Mouse (Mus musculus) midbrain, embryonic 16.5 days (tissue): Measurements from ENCODE around the gene A430033K04Rik. TPM values are rescaled to one million over a fixed set of nuclear protein-coding genes. Genes with fewer than 3 reads are reported as not detected.

Experiments used
- ATAC-seq: fragments of 200-750 bp; cut with Nextera tagmentation; 2 replicates; pipeline ENCODE4 v1.8.0; 2017; ENCODE audit warnings: moderate TSS enrichment
- H3K27ac ChIP-seq: fragments of 300-500 bp; sonication (generic); 2 replicates; pipeline ENCODE4 v1.5.1; 2014; ENCODE audit warnings: mild to moderate bottlenecking, low read length, mixed read lengths
- H3K27me3 ChIP-seq: fragments of 300-500 bp; sonication (generic); 2 replicates; pipeline ENCODE4 v1.6.1; 2014; ENCODE audit warnings: low read depth, low read length, mixed read lengths; ENCODE audit not compliant: control insufficient read depth, insufficient read depth
- H3K36me3 ChIP-seq: fragments of 300-500 bp; sonication (generic); 2 replicates; pipeline ENCODE4 v1.6.1; 2014; ENCODE audit warnings: mild to moderate bottlenecking, low read length, moderate library complexity, mixed read lengths; ENCODE audit not compliant: control insufficient read depth, insufficient read depth
- H3K4me1 ChIP-seq: fragments of 300-500 bp; sonication (generic); 2 replicates; pipeline ENCODE4 v1.6.1; 2014; ENCODE audit warnings: mild to moderate bottlenecking, low read length, mixed read lengths; ENCODE audit not compliant: control insufficient read depth, insufficient read depth
- H3K4me2 ChIP-seq: fragments of 300-500 bp; sonication (generic); 2 replicates; pipeline ENCODE4 v1.6.1; 2014; ENCODE audit warnings: mild to moderate bottlenecking, low read length, mixed read lengths
- H3K4me3 ChIP-seq: fragments of 300-500 bp; sonication (generic); 2 replicates; pipeline ENCODE4 v1.5.1; 2014; ENCODE audit warnings: low read depth, mild to moderate bottlenecking, low read length, moderate library complexity, mixed read lengths
- H3K9ac ChIP-seq: fragments of 300-500 bp; sonication (generic); 2 replicates; pipeline ENCODE4 v1.6.1; 2014; ENCODE audit warnings: low read depth, low read length, mixed read lengths
- H3K9me3 ChIP-seq: fragments of 300-500 bp; sonication (generic); replicated peaks from 2 replicates; pipeline ENCODE4 v1.6.1; 2014; ENCODE audit warnings: mild to moderate bottlenecking, low read length, mixed read lengths; ENCODE audit not compliant: control insufficient read depth, poor library complexity, severe bottlenecking
- WGBS: fragments of 180-500 bp; shearing (Covaris S2); extraction: QIAGEN DNeasy Blood & Tissue Kit; methylation state at CpG from one replicate; pipeline ENCODE4 v1.1.7; 2014; 5-methylcytosine and 5-hydroxymethylcytosine counted together
- polyA plus RNA-seq: library from polyadenylated mRNA; unstranded; fragments of >200 nt; fragmentation: Nextera tagmentation; extraction: Ambion mirVana; gene quantifications from 2 replicates; pipeline ENCODE4 v1.2.1, GENCODE M21; 2015

Gene A430033K04Rik
- polyA plus RNA-seq, 1 experiment from 2014 or later = 25.3 TPM

DNA sequence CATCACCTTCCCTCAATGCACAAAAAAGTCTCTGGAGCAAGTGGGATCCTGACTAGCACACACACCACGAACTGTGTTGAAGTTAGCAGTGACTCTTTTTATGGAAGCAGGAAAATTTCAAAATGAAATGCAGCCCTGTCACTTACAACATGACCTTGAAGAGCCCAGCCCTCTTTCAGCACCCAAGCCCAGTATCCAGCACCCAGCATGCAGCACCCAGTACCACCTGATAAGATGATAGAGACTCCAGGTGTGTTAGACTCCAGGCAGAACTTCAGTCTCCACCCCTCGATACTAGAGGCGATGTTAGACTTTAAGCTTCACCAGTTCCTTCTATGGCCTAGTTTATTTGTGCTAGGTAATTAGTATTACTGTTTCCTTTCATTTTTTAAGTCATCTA is 19.1 kb downstream of the A430033K04Rik start:
- no peak for ATAC-seq
- H3K4me3 ChIP-seq = no peak overlapping the region
- H3K9me3 ChIP-seq = no peaks in the 10 kb centered on the region
- H3K4me2 ChIP-seq = no peak overlapping the region
- H3K4me1 ChIP-seq = no peaks in the 10 kb centered on the region
- no peak overlapping the region for H3K9ac ChIP-seq
- peaks cover 40% of the 10 kb centered on the region for H3K36me3 ChIP-seq
- no peaks in the 10 kb centered on the region for H3K27me3 ChIP-seq
- H3K27ac ChIP-seq = no peak overlapping the region
- WGBS = 100% methylated on average over 3 of the region's 3 CpGs

DNA sequence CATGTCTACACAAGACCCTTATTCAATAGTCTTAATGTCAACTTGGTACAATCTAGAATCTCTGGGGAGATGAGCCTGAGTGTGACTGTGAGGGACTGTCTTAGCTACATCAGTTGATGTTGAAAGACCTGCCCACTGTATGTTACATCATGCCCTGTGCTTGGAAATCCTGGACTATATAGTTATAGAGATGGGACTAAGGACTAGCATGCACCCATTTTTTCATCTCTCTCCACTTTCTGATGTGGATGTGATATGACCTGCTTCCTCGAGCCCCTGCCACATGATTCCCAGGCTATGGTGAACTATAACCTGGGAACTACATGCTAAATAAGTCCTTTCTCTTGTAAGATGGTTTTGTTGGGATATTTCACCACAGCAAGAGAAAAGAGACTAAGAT is 30.3 kb downstream of the A430033K04Rik start:
- no peak for ATAC-seq
- Histone ChIP-seq H3K36me3 (peaks cover 10% of the 10 kb centered on the region), H3K4me3 (no peak overlapping the region), H3K9me3 (no peaks in the 10 kb centered on the region), H3K27me3 (no peaks in the 10 kb centered on the region), H3K9ac (no peak overlapping the region), H3K4me2 (no peak overlapping the region), H3K4me1 (no peaks in the 10 kb centered on the region), H3K27ac (no peak overlapping the region)
- WGBS = 95% methylated on average over 1 of the region's 1 CpGs

DNA sequence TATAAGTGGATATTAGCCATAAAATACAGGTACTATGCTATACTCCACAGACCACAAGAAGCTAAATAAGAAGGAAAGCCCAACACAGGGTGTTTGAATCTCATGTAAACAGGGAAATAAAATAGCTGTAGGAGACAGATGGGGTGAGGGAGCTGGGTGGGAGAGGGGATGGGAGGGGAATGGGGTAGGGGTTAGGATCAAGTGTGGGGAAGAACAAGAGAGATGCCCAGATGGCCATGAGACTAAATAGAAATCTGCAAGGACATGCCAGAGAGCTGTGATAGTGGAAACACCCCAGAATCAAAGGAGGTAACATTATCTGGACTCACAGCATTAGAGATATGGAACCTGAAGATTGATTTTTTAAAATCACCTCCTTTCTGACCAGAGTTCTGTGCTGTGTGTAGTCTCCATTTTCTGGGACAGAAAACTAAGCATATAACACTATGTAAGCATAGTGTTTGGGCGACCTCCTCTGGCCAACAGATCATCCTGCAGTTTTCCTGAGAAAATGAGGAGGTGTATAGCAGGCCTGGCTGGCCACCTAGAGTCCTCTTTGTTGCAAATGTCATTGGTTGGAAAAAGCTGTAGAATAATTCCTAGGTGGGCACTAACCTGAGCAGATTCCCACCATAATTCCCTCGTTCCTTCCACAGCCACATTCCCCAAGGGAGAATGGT is 34.0 kb downstream of the A430033K04Rik start:
- H3K27ac ChIP-seq = no peak overlapping the region

DNA sequence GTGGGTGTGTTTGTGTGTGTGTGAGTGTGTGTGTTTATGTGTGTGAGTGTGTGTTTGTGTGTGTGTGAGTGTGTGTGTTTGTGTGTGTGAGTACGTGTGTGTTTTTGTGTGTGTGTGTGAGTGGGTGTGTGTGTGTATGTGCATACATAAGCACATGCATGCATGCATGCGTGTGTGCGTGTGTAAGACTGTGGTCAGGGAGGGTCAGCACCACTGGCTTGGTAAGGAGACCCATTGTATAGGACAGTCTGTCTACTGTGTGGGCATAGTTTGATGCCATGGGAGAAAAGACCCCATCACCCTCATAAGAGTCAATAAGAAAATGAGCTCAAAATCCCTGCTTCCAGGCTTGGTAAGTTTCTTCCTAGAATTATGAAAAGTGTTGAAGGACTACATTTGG is 34.7 kb downstream of the A430033K04Rik start:
- H3K27ac ChIP-seq = no peak overlapping the region
- H3K27me3 ChIP-seq = no peaks in the 10 kb centered on the region
- H3K9me3 ChIP-seq = no peaks in the 10 kb centered on the region
- H3K4me2 ChIP-seq = no peak overlapping the region
- H3K4me3 ChIP-seq = no peak overlapping the region
- WGBS = 89% methylated on average over 3 of the region's 3 CpGs
- no peaks in the 10 kb centered on the region for H3K36me3 ChIP-seq
- peak; percentile 60; the same call in 1 of the 2 replicates for ATAC-seq
- H3K4me1 ChIP-seq = no peaks in the 10 kb centered on the region
- no peak overlapping the region for H3K9ac ChIP-seq

More for the DNA sequence above, 34.0 kb downstream of the A430033K04Rik start:
- Histone ChIP-seq H3K9ac (no peak overlapping the region), H3K27me3 (no peaks in the 10 kb centered on the region), H3K4me1 (no peaks in the 10 kb centered on the region), H3K4me2 (no peak overlapping the region), H3K4me3 (no peak overlapping the region), H3K9me3 (no peaks in the 10 kb centered on the region), H3K36me3 (no peaks in the 10 kb centered on the region)
- peak; percentile 94 for ATAC-seq
- WGBS = 19% methylated on average over 2 of the region's 2 CpGs

DNA sequence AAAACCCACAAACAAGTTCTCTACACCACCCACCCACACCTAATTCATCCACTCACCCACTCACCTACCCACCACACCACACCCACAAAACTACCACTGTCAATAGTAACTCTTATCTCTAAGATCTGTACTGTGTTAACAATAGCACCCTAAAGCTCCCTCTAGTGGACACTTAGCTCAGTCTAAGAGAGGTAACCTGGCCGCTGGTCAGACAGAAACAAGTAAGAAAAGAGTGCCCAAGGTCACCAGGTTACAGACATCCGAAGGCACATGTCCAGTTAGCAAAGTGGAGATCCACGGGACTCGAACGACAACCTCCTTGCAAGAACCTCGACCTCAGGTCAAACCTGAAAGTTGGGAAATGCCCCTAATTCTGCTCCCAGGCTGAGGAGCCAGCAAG is 35.2 kb downstream of the A430033K04Rik start:
- Histone ChIP-seq H3K27ac (no peak overlapping the region), H3K36me3 (no peaks in the 10 kb centered on the region), H3K4me3 (no peak overlapping the region), H3K9ac (no peak overlapping the region), H3K4me1 (no peaks in the 10 kb centered on the region), H3K9me3 (no peaks in the 10 kb centered on the region), H3K4me2 (no peak overlapping the region), H3K27me3 (no peaks in the 10 kb centered on the region)
- 36% methylated on average over 6 of the region's 6 CpGs for WGBS
- ATAC-seq = peak; percentile 51

DNA sequence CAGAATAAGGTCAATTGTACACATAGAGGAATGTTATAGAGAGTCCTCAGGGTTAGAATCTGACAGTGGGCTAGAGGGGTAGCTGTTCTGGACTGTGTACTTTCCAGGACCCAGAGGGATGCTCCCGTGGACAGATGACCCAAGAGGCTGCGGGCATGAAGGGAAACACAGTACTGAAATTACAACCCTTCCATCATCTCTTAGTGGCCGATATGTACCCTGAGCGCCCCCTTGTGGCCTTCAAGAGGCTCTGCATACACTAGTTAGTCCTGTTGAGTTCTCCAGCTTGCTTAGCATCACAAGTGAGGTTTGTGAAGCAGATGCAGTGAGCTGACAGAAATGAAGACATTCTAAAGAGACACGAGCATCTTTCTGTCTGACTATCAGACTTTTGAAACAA is 36.3 kb downstream of the A430033K04Rik start:
- Histone ChIP-seq H3K4me2 (no peak overlapping the region), H3K4me3 (no peak overlapping the region), H3K36me3 (no peaks in the 10 kb centered on the region), H3K27me3 (no peaks in the 10 kb centered on the region), H3K9me3 (no peaks in the 10 kb centered on the region), H3K4me1 (no peaks in the 10 kb centered on the region), H3K9ac (no peak overlapping the region), H3K27ac (no peak overlapping the region)
- ATAC-seq = no peak
- 9% methylated on average over 5 of the region's 5 CpGs for WGBS

DNA sequence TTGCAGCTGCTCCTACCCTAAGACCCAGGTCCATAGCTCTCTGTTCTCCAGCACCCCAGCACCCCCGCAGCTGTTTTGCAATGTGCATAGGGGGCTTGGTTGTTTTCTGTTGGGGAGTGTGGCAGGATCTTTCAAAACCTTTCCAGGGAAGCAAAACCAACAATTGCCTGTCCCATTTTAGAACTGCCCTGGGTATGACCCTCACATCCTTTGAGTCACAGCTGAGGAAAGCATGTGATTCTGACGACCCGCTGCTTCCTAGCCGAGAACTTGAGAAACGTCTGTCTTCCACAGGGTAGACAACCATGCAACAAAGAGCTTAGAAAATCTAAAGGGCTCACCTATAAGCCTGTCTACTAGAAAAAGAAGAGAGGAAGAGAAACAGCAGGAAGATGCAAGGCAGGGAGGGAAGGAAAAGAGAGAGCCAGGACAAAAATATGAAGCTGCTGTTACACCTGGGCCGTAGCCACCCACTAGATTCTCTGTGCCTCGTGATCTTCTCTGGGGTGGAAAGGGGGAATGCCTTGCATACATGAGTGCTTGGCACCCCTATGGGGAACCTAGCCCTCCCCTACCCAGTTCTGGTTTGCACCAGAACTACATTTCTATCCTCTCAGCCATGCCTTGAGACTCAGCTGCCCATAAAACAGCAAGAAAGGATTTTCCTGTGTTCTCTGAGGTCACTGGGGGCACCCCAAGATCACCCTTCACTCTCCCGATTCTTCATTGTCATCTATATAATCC is 60.5 kb downstream of the A430033K04Rik start:
- H3K4me1 ChIP-seq = no peaks in the 10 kb centered on the region
- H3K27ac ChIP-seq = no peak overlapping the region
- H3K9me3 ChIP-seq = no peaks in the 10 kb centered on the region
- H3K36me3 ChIP-seq = no peaks in the 10 kb centered on the region
- H3K4me2 ChIP-seq = no peak overlapping the region
- H3K9ac ChIP-seq = no peak overlapping the region
- 67% methylated on average over 8 of the region's 8 CpGs for WGBS
- H3K4me3 ChIP-seq = no peak overlapping the region
- no peaks in the 10 kb centered on the region for H3K27me3 ChIP-seq
- no peak for ATAC-seq

DNA sequence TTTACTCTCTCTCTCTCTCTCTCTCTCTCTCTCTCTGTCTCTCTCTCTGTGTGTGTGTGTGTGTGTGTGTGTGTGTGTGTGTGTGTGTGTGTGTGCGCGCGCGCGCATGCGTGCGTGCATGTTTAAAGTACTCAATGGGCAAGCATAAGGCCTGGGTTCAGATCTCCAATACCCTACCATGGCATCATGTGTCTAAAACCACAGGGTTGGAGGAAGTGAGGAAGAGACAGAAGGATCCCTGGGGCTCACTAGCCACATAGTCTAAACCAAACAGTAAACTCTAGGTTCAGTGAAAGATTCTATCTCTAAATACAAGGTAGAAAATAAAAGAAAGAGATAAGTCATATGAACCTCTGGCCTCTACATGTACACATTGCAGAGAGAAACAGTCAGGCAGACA is 61.2 kb downstream of the A430033K04Rik start:
- H3K9ac ChIP-seq = no peak overlapping the region
- WGBS = over 99% methylated on average over 7 of the region's 7 CpGs
- ATAC-seq = no peak

DNA sequence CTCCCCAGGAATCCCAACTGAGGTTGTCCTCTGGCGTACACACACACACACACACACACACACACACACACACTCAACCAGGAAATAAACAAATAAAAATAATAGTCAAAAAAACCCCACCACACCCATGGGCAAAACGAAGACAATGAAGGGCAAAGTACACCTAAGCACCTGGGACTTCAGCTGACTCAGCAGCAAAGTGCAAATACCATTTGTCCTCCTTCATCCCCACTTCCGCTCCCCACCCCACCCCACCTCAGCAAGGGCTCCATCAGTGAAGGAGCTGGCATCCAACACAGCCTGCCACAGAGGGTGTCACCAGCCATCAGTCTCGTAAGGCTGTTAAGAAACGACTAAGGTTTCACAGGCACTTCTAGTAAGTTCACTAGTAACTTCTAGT is 64.8 kb downstream of the A430033K04Rik start:
- Histone ChIP-seq H3K9ac (no peak overlapping the region), H3K4me2 (no peak overlapping the region), H3K4me3 (no peak overlapping the region), H3K9me3 (no peaks in the 10 kb centered on the region), H3K36me3 (no peaks in the 10 kb centered on the region), H3K27ac (no peak overlapping the region), H3K27me3 (no peaks in the 10 kb centered on the region), H3K4me1 (no peaks in the 10 kb centered on the region)
- ATAC-seq = no peak
- WGBS = 83% methylated on average over 5 of the region's 5 CpGs

More for the DNA sequence above, 61.2 kb downstream of the A430033K04Rik start:
- Histone ChIP-seq H3K27ac (no peak overlapping the region), H3K9me3 (no peaks in the 10 kb centered on the region), H3K4me3 (no peak overlapping the region), H3K4me2 (no peak overlapping the region), H3K27me3 (no peaks in the 10 kb centered on the region), H3K36me3 (no peaks in the 10 kb centered on the region), H3K4me1 (no peaks in the 10 kb centered on the region)
